Mouse (Mus musculus): ENCODE results near the gene Ttll13.

Ttll13 gene

GRCm38 (mm10) chr7:80267764-80268163, 21.6 kb downstream of the Ttll13 start:
- DNase-seq (ENCODE audit: low spot score in 2 of 2): no peak

GRCm38 (mm10) chr7:80268897-80269750, 22.9 kb downstream of the Ttll13 start, which contains the start of gene Vps33b:
Vps33b (plus strand) TSS chr7:80269649.
- peak; percentile 94 to 96 for DNase-seq (ENCODE audit: low spot score in 2 of 2)

GRCm38 (mm10) chr7:80269751-80270255, 23.6 kb downstream of the Ttll13 start:
- DNase-seq (ENCODE audit: low spot score in 2 of 2): no peak

GRCm38 (mm10) chr7:80273456-80273855, 27.3 kb downstream of the Ttll13 start:
- DNase-seq (ENCODE audit: low spot score in 2 of 2): no peak

- DNase-seq (ENCODE audit: low spot score in 2 of 2): no peak
Observed at GRCm38 (mm10) chr7:80276374-80276773, 30.2 kb downstream of the Ttll13 start.

- DNase-seq (ENCODE audit: low spot score in 2 of 2): no peak
Observed at GRCm38 (mm10) chr7:80280032-80280431, 33.9 kb downstream of the Ttll13 start.

GRCm38 (mm10) chr7:80280998-80281397, 34.8 kb downstream of the Ttll13 start:
- no peak for DNase-seq (ENCODE audit: low spot score in 2 of 2)

- DNase-seq (ENCODE audit: low spot score in 2 of 2): no peak
Observed at GRCm38 (mm10) chr7:80281646-80282045, 35.5 kb downstream of the Ttll13 start.

- no peak for DNase-seq (ENCODE audit: low spot score in 2 of 2)
Observed at GRCm38 (mm10) chr7:80283226-80283918, 37.2 kb downstream of the Ttll13 start.

- DNase-seq (ENCODE audit: low spot score in 2 of 2): no peak
Observed at GRCm38 (mm10) chr7:80284391-80284790, 38.2 kb downstream of the Ttll13 start.

- DNase-seq (ENCODE audit: low spot score in 2 of 2): peak; percentile 37 to 46
Observed at GRCm38 (mm10) chr7:80285725-80286124, 39.5 kb downstream of the Ttll13 start.

- no peak for DNase-seq (ENCODE audit: low spot score in 2 of 2)
Observed at GRCm38 (mm10) chr7:80287736-80288135, 41.6 kb downstream of the Ttll13 start.

- peak; percentile 98 to 99 for DNase-seq (ENCODE audit: low spot score in 2 of 2)
Observed at GRCm38 (mm10) chr7:80294062-80294763, 48.0 kb downstream of the Ttll13 start, which contains the start of gene Prc1. Prc1 (plus strand) TSS chr7:80294450.

- no peak for DNase-seq (ENCODE audit: low spot score in 2 of 2)
Observed at GRCm38 (mm10) chr7:80294764-80295648, 48.8 kb downstream of the Ttll13 start.

GRCm38 (mm10) chr7:80296462-80296861, 50.3 kb downstream of the Ttll13 start:
- no peak for DNase-seq (ENCODE audit: low spot score in 2 of 2)

GRCm38 (mm10) chr7:80297041-80297440, 50.9 kb downstream of the Ttll13 start:
- DNase-seq (ENCODE audit: low spot score in 2 of 2): no peak

- no peak for DNase-seq (ENCODE audit: low spot score in 2 of 2)
Observed at GRCm38 (mm10) chr7:80298754-80299153, 52.6 kb downstream of the Ttll13 start.

- DNase-seq (ENCODE audit: low spot score in 2 of 2): no peak
Observed at GRCm38 (mm10) chr7:80299568-80299967, 53.4 kb downstream of the Ttll13 start.

- no peak for DNase-seq (ENCODE audit: low spot score in 2 of 2)
Observed at GRCm38 (mm10) chr7:80301522-80301921, 55.3 kb downstream of the Ttll13 start.

- no peak for DNase-seq (ENCODE audit: low spot score in 2 of 2)
Observed at GRCm38 (mm10) chr7:80307766-80308165, 61.6 kb downstream of the Ttll13 start.
